Mouse (Mus musculus) E14TG2a.4 (cell line): ENCODE measurements around the gene Zfand2b.

Experiments used
- CTCF ChIP-seq: conservative IDR thresholded peaks from 2 replicates; pipeline ENCODE4 v1.5.1; 2014; ENCODE audit warnings: low read length
- NANOG ChIP-seq: IDR thresholded peaks from 2 replicates; pipeline ENCODE4 v1.6.1; 2014; ENCODE audit warnings: borderline replicate concordance, low read length, mixed read lengths

DNA sequence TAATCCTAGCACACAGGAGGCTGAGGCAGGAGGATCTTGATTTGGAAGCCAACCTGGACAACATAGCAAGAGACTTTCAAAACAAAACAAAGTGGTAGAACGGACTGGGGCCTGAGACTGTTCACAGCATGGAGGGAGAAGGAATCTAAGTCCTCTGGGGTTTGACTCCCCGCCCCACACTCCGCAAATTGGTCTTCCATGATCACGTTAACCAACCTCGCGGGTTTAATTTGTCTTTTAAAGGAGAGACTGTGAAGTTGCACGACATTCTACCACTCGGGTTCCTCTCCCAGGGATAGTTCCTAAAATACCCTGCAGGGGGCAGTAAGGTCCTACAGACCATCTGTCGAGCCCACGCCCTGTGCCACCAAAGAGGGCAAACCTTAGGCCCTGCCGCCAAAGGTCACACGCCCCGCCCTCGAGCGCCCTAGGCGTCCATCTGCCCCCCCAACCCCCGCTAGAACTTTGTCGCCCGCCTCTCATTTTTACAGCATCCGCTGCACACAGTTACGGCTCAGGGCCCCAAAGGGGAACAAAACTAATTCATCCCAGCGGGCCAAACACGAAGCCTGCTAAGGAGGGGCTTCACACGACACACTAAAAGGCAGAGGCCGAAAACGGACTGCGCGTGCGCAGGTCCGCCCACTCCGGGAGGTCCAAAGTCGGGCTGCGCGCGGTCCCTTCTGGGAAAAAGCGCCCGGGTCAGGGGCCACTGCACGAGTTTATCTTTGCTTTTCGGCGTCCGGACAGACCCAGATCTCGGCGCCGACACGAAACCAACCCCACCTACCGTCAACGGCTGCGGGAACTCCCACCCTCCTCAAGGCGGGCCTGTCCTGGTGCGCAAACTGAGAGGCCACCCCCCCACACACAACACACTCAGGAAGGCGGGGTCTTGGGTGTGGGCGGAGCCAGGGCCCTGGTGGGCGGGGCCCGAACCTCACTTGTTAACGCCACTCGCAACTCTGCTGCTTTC lies 43.8 kb upstream of the Zfand2b start, which contains the start of gene Nhej1:
- peak; percentile 94 for TF ChIP-seq CTCF
- no peak for TF ChIP-seq NANOG
